Mouse (Mus musculus): ENCODE measurements around the gene Ppp1r14c. TPM values are rescaled to one million over a fixed set of nuclear protein-coding genes. Genes with fewer than 3 reads are reported as not detected.

Gene Ppp1r14c
- total RNA-seq, 2 experiments from 2014 or later: 19.8 to 20.5 TPM

GRCm38 (mm10) chr10:3513947-3514346 lies 148.1 kb downstream of the Ppp1r14c start:
- intact Hi-C loops (cut with DNase I): loop anchor here (5.0 kb wide), 1 partner anchor 147 kb away; the partner anchor contains the start of gene Ppp1r14c

More at GRCm38 (mm10) chr10:3513947-3514346, 148.1 kb downstream of the Ppp1r14c start:
- DNase-seq (ENCODE audit: low spot score in 2 of 2): peak in 1 of 2 experiments; percentile 57

Small RNAs within 50 kb of the gene (microRNA-seq; reads per million reads assigned to microRNA genes)
- gene Gm24482: 0 reads per million in 2 experiments

Other genes starting within 250 kb of the Ppp1r14c start
- not detected for gene H60c, start 98.3 kb upstream of the Ppp1r14c start, total RNA-seq (2021)
- gene Iyd, start 174.2 kb downstream of the Ppp1r14c start, total RNA-seq (2021): under 1 TPM in 1 of 2 experiments, not detected in 1; 0.66 TPM

Data from left cerebral cortex, postnatal 25 days (tissue).